Mouse (Mus musculus) testis, adult 2 months (tissue): ENCODE results near the gene Sh2b1. TPM values are rescaled to one million over a fixed set of nuclear protein-coding genes. Genes with fewer than 3 reads are reported as not detected.

Source experiments
- H3K27ac ChIP-seq: fragments of 200-500 bp; 2 replicates; pipeline ENCODE4 v1.5.1; 2012; ENCODE audit warnings: low read depth, low read length; ENCODE audit not compliant: control insufficient read depth, insufficient read depth
- H3K27me3 ChIP-seq: fragments of 200-500 bp; 2 replicates; pipeline ENCODE4 v1.6.1; 2012; ENCODE audit warnings: mild to moderate bottlenecking, low read length, moderate library complexity; ENCODE audit not compliant: control insufficient read depth, insufficient read depth
- H3K36me3 ChIP-seq: fragments of 200-500 bp; 2 replicates; pipeline ENCODE4 v1.6.1; 2012; ENCODE audit warnings: mild to moderate bottlenecking, low read length; ENCODE audit not compliant: control insufficient read depth, insufficient read depth
- H3K4me1 ChIP-seq: fragments of 200-500 bp; 2 replicates; pipeline ENCODE4 v1.6.1; 2012; ENCODE audit warnings: low read length; ENCODE audit not compliant: control insufficient read depth, insufficient read depth
- H3K4me3 ChIP-seq: fragments of 200-500 bp; 2 replicates; pipeline ENCODE4 v1.5.1; 2012; ENCODE audit warnings: low read depth, mild to moderate bottlenecking, low read length, moderate library complexity, mixed read lengths; ENCODE audit not compliant: control insufficient read depth
- CTCF ChIP-seq: fragments of 200-500 bp; IDR thresholded peaks from 2 replicates; pipeline ENCODE4 v1.5.1; 2012; ENCODE audit warnings: low read depth, mild to moderate bottlenecking, inconsistent platforms, low read length, moderate library complexity; ENCODE audit not compliant: control insufficient read depth, insufficient read depth, insufficient replicate concordance
- POLR2A ChIP-seq: fragments of 200-500 bp; IDR thresholded peaks from 2 replicates; pipeline ENCODE4 v1.6.1; 2012; ENCODE audit warnings: low read depth, mild to moderate bottlenecking, inconsistent platforms, low read length, moderate library complexity; ENCODE audit not compliant: control insufficient read depth
- polyA plus RNA-seq: library from polyadenylated mRNA; depleted of rRNA; stranded (reverse); fragments of >200 nt; gene quantifications from 2 replicates; pipeline ENCODE4 v1.2.3, GENCODE M21; 2012

Gene Sh2b1
- polyA plus RNA-seq, 1 experiment: 39.2 TPM

- peaks cover 2% of the 10 kb centered on the region for H3K36me3 ChIP-seq
- TF ChIP-seq POLR2A: no peak
- TF ChIP-seq CTCF: no peak
- H3K4me3 ChIP-seq: peak overlapping the region; percentile 89
- H3K27me3 ChIP-seq: no peaks in the 10 kb centered on the region
- H3K27ac ChIP-seq: no peak overlapping the region
- peaks cover 3% of the 10 kb centered on the region for H3K4me1 ChIP-seq
Observed at GRCm38 (mm10) chr7:126473470-126474086, 1.6 kb downstream of the Sh2b1 start.

GRCm38 (mm10) chr7:126472713-126473112, 2.5 kb downstream of the Sh2b1 start:
- Histone ChIP-seq H3K27ac (no peak overlapping the region), H3K4me3 (no peak overlapping the region), H3K27me3 (no peaks in the 10 kb centered on the region), H3K36me3 (peaks cover 2% of the 10 kb centered on the region), H3K4me1 (peaks cover 3% of the 10 kb centered on the region)
- no peak for TF ChIP-seq POLR2A
- no peak for TF ChIP-seq CTCF

- peaks cover 3% of the 10 kb centered on the region for H3K4me1 ChIP-seq
- H3K4me3 ChIP-seq: no peak overlapping the region
- peaks cover 2% of the 10 kb centered on the region for H3K36me3 ChIP-seq
- TF ChIP-seq CTCF (no peak), POLR2A (no peak)
- H3K27me3 ChIP-seq: no peaks in the 10 kb centered on the region
- no peak overlapping the region for H3K27ac ChIP-seq
Observed at GRCm38 (mm10) chr7:126472306-126472705, 2.9 kb downstream of the Sh2b1 start.

GRCm38 (mm10) chr7:126471853-126472252, 3.4 kb downstream of the Sh2b1 start:
- Histone ChIP-seq H3K4me1 (peaks cover 3% of the 10 kb centered on the region), H3K4me3 (no peak overlapping the region), H3K27me3 (no peaks in the 10 kb centered on the region), H3K27ac (no peak overlapping the region), H3K36me3 (peaks cover 2% of the 10 kb centered on the region)
- TF ChIP-seq POLR2A (no peak), CTCF (no peak)

- Histone ChIP-seq H3K27ac (no peak overlapping the region), H3K4me1 (peaks cover 3% of the 10 kb centered on the region), H3K27me3 (no peaks in the 10 kb centered on the region), H3K4me3 (no peak overlapping the region), H3K36me3 (peaks cover 2% of the 10 kb centered on the region)
- TF ChIP-seq POLR2A: no peak
Observed at GRCm38 (mm10) chr7:126471361-126471760, 3.9 kb downstream of the Sh2b1 start.

- H3K27ac ChIP-seq: no peak overlapping the region
- H3K36me3 ChIP-seq: peaks cover 2% of the 10 kb centered on the region
- H3K27me3 ChIP-seq: no peaks in the 10 kb centered on the region
- H3K4me1 ChIP-seq: peaks cover 8% of the 10 kb centered on the region
- no peak overlapping the region for H3K4me3 ChIP-seq
- no peak for TF ChIP-seq POLR2A
- TF ChIP-seq CTCF: no peak
Observed at GRCm38 (mm10) chr7:126470077-126470476, 5.1 kb downstream of the Sh2b1 start.

GRCm38 (mm10) chr7:126467834-126468627, 7.2 kb downstream of the Sh2b1 start:
- no peak overlapping the region for H3K27ac ChIP-seq
- TF ChIP-seq CTCF (no peak), POLR2A (no peak)
- H3K4me3 ChIP-seq: no peak overlapping the region
- peaks cover 13% of the 10 kb centered on the region for H3K4me1 ChIP-seq
- no peaks in the 10 kb centered on the region for H3K27me3 ChIP-seq
- peaks cover 2% of the 10 kb centered on the region for H3K36me3 ChIP-seq
